ENCODE assay signal across 22 mouse cellular contexts in genomic region chr4:126762586-126763359, GRCm38 (mm10). TPM values are rescaled to one million over a fixed set of nuclear protein-coding genes. Genes with fewer than 3 reads are reported as not detected.
DNase-seq lines count a peak whose midpoint lies in the region; ATAC-seq lines count a peak whose summit lies in the region.
"Had no signal": no experiment of that assay in that cellular context is flagged by ENCODE, and none has a peak within 500 bp of the region (broad histone marks: within the 10 kb centered on the region; RNA-seq: fewer than 3 reads in every experiment).

No protein-coding gene starts in this region.

- no peaks in the 10 kb centered on the region for H3K9me3 ChIP-seq in kidney, embryonic 14.5 days (ENCODE audit: control insufficient read depth, low read length)
- H3K9me3 ChIP-seq in stomach, embryonic 16.5 days (replicated peaks; ENCODE audit: control insufficient read depth, low read length): no peaks in the 10 kb centered on the region
- H3K9me3 ChIP-seq: heart, embryonic 15.5 days; hindbrain, embryonic 10.5 days; limb, embryonic 13.5 days had no signal

- H3K27me3 ChIP-seq in kidney, embryonic 14.5 days (ENCODE audit: control insufficient read depth, insufficient read depth, low read length): no peaks in the 10 kb centered on the region
- no peaks in the 10 kb centered on the region for H3K27me3 ChIP-seq in stomach, embryonic 16.5 days (ENCODE audit: control insufficient read depth, insufficient read depth, low read length)
- H3K27me3 ChIP-seq: heart, embryonic 15.5 days; limb, embryonic 13.5 days had no signal

- 74% methylated on average over 11 of the region's 11 CpGs for WGBS in kidney, embryonic 14.5 days
- 57% methylated on average over 11 of the region's 11 CpGs for WGBS in stomach, embryonic 16.5 days

- H3K4me2 ChIP-seq in kidney, embryonic 14.5 days (replicated peaks; ENCODE audit: low read depth, low read length): no peak overlapping the region
- no peak overlapping the region for H3K4me2 ChIP-seq in stomach, embryonic 16.5 days (ENCODE audit: low read depth, low read length)
- H3K4me2 ChIP-seq: heart, embryonic 15.5 days; limb, embryonic 13.5 days had no signal

- no peak overlapping the region for H3K4me3 ChIP-seq in kidney, embryonic 14.5 days (ENCODE audit: low read length)
- no peak overlapping the region for H3K4me3 ChIP-seq in stomach, embryonic 16.5 days (replicated peaks; ENCODE audit: low read length)
- H3K4me3 ChIP-seq: erythroblast, embryonic 14.5 days; heart, embryonic 15.5 days; hindbrain, embryonic 10.5 days; limb, embryonic 13.5 days had no signal

- H3K36me3 ChIP-seq in kidney, embryonic 14.5 days (ENCODE audit: control insufficient read depth, insufficient read depth, low read length): peaks cover 15% of the 10 kb centered on the region; the same call in 1 of the 2 replicates
- peaks cover 3% of the 10 kb centered on the region; the same call in 1 of the 2 replicates for H3K36me3 ChIP-seq in stomach, embryonic 16.5 days (ENCODE audit: control insufficient read depth, insufficient read depth, low read length)

- intact Hi-C loops in gastrocnemius, postnatal 36 days (cut with DNase I): no loop called here

- no peaks in the 10 kb centered on the region for H3K4me1 ChIP-seq in kidney, embryonic 14.5 days (ENCODE audit: control insufficient read depth, insufficient read depth, low read length)
- H3K4me1 ChIP-seq in stomach, embryonic 16.5 days (ENCODE audit: control insufficient read depth, insufficient read depth, low read length): no peaks in the 10 kb centered on the region; the same call in 1 of the 2 replicates
- H3K4me1 ChIP-seq: heart, embryonic 15.5 days; hindbrain, embryonic 10.5 days had no signal

- DNase-seq in kidney, adult 11 months: peak; percentile 69
- peak; percentile 50 for DNase-seq in kidney, adult 18-20 months
- peak; percentile 58 to 81 for DNase-seq in kidney, postnatal 25 days
- no peak for DNase-seq in adipocyte (ENCODE audit: low spot score)
- no peak for DNase-seq in layer of hippocampus, postnatal 10 days (ENCODE audit: low spot score in 2 of 2)
- DNase-seq in gastrocnemius, postnatal 36 days: no peak
- DNase-seq: cerebellum, adult 9-11 months; lung, postnatal 14 days; right cerebral cortex, postnatal 4 days; thymus, postnatal 36 days had no signal

- no peak overlapping the region for H3K9ac ChIP-seq in kidney, embryonic 14.5 days (ENCODE audit: low read depth, low read length)
- H3K9ac ChIP-seq in stomach, embryonic 16.5 days (ENCODE audit: low read length): no peak overlapping the region
- H3K9ac ChIP-seq: heart, embryonic 15.5 days; limb, embryonic 13.5 days had no signal

- H3K27ac ChIP-seq in kidney, embryonic 14.5 days (ENCODE audit: low read depth, low read length): no peak overlapping the region
- peak overlapping the region; percentile 61 for H3K27ac ChIP-seq in stomach, embryonic 16.5 days (ENCODE audit: low read length)
- H3K27ac ChIP-seq: heart, embryonic 15.5 days; hindbrain, embryonic 10.5 days; limb, embryonic 13.5 days had no signal

- no peak for ATAC-seq in kidney, embryonic 14.5 days (ENCODE audit: low FRiP score, low TSS enrichment)
- peak; percentile 92 for ATAC-seq in stomach, embryonic 16.5 days (ENCODE audit: insufficient read depth, low FRiP score)
- ATAC-seq: inflammation-experienced regulatory T-cells, adult 6 months had no signal

RNA-seq across cellular contexts. Expression of gene AU040320, which starts 9.4 kb away (rescaled TPM):
- polyA plus RNA-seq in kidney, embryonic 14.5 days (2014; fragmentation: Nextera tagmentation; extraction: Ambion mirVana): 19.3 and 23.4 TPM in 2 replicates
- 24.1 and 27.8 TPM in 2 replicates for polyA plus RNA-seq in stomach, embryonic 16.5 days (2015; fragmentation: Nextera tagmentation; extraction: Ambion mirVana)
- 10 to 100 TPM; 48.1 to 48.9 TPM for total RNA-seq in layer of hippocampus, postnatal 10 days (2021)
- 10 to 100 TPM; 23.5 TPM for total RNA-seq in gastrocnemius, postnatal 36 days (2021)

RNA-seq across cellular contexts. Expression of gene Ncdn, which starts 9.5 kb away (rescaled TPM):
- 15.0 and 24.7 TPM in 2 replicates for polyA plus RNA-seq in kidney, embryonic 14.5 days (2014; fragmentation: Nextera tagmentation; extraction: Ambion mirVana)
- polyA plus RNA-seq in stomach, embryonic 16.5 days (2015; fragmentation: Nextera tagmentation; extraction: Ambion mirVana): 25.4 and 26.1 TPM in 2 replicates
- 100 to 1,000 TPM; 742 to 746 TPM for total RNA-seq in layer of hippocampus, postnatal 10 days (2021)
- 1 to 10 TPM; 7.6 to 9.9 TPM for total RNA-seq in gastrocnemius, postnatal 36 days (2021)

RNA-seq across cellular contexts. Expression of gene Tfap2e, which starts 26.7 kb away (rescaled TPM):
- not detected in 2 replicates for polyA plus RNA-seq in kidney, embryonic 14.5 days (2014; fragmentation: Nextera tagmentation; extraction: Ambion mirVana)
- not detected in 2 replicates for polyA plus RNA-seq in stomach, embryonic 16.5 days (2015; fragmentation: Nextera tagmentation; extraction: Ambion mirVana)
- total RNA-seq in layer of hippocampus, postnatal 10 days (2021): not detected
- not detected for total RNA-seq in gastrocnemius, postnatal 36 days (2021)
- total RNA-seq: adrenal gland, postnatal 4 days; gastrocnemius, postnatal 4 days; left cerebral cortex, adult 18-20 months; monocyte, adult 5-6 weeks had no signal
- polyA plus RNA-seq: erythroblast, embryonic 14.5 days; heart, embryonic 15.5 days; inflammation-experienced regulatory T-cells, adult 6 months; neural tube, embryonic 14.5 days had no signal

Comparison
In these comparisons a context has a peak if more than half of its experiments do, and no peak if none do; other contexts are left out.
1. DNase-seq: peak in kidney, adult 11 months (single experiment), kidney, adult 18-20 months (single experiment) and kidney, postnatal 25 days (2 of 2); none in adipocyte (single experiment), layer of hippocampus, postnatal 10 days (0 of 2) and gastrocnemius, postnatal 36 days (0 of 2).
2. RNA of gene Ncdn, which starts 9.5 kb away (total RNA-seq): 742 to 746 TPM in layer of hippocampus, postnatal 10 days; 7.6 to 9.9 TPM in gastrocnemius, postnatal 36 days; every median in the first group is over 10 times any median in the second.